Mouse (Mus musculus) spleen, postnatal 36 days (tissue): ENCODE measurements around the gene Hacd4.

ENCODE experiments used
- DNase-seq, 2 experiments: peaks; one replicate each; pipeline ENCODE4 v3.0.0; 2022; ENCODE audit warnings: low spot score in 2 of 2, mixed read lengths in 1 of 2

The Hacd4 gene

DNA sequence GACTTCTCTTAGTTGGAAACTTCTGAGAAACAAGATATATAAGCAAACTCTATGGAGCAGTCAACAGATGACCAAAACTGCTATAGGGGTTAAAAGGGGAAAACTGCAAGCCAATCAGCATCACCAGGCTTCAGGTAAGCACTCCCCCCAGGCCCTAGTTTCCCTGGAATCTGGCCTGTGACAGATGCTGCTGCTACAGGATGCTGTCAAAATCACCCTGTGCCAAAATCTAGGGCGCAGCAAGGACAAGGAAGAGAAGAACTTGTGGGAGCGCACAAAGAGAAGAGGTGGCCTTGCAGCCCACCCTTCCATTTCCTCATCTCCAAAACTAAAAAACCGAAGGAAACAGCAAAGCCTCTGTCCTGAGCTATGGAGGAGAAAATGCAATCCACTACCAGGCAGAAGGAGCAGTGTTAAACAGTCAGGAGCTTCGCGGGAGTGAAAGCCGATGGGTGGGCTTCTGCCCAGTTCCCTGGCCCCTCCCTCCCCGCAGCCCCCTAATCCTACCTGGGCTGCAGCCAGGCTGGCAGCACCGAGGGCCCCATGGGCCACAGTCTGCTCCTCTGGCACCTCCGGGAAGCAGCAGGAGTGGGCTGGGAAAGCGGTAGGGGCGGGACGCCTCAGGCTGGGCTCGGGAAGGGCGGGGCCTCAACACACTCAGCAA is at the start of gene Hacd4:
Gene Hacd4 (minus strand): TSS at position 603 of the 664 bp plus-strand sequence.
- DNase-seq: peak in 1 of 2 experiments; percentile 31

DNA sequence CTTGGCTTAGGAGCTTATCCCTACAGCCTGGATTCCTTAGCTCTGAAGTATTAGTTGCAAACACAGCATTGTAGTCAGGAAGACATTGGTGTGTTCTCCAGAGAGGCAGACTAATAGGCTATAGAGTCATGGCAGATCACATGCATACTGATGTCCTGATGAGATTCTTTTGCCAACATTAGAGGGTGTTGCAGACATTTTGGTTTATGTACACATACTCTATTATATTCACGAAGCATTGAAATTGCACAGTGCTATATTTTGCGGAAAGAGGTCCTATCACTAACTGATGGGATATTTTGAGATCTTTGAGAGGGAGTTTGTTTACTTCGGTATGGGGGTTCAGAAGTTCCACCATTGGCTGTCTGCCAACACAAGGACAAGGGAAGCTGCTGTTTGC is 49.4 kb upstream of the Hacd4 start:
- no peak for DNase-seq

GRCm38 (mm10) chr4:88480130-88480529 is 41.4 kb upstream of the Hacd4 start:
- no peak for DNase-seq

DNA sequence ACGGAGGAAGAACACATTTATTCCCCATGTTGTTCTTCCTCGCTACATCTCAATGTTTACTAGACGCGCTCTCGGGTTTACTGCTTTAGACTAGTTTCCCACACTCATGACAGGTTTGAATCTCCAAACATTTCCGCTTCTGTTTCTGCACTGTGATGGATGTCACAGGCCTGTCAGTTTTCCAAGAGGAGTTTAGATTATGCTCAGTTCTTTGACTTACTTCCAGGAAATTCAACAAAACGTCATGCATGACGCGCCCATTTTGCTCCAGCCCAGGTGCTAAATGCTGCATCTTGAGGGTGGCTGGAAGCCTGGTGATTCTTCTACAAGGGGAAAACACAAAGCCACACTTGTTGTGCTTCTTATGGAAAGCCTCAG is 40.1 kb upstream of the Hacd4 start:
- no peak for DNase-seq

GRCm38 (mm10) chr4:88478177-88478808 is 39.6 kb upstream of the Hacd4 start:
- no peak for DNase-seq

DNA sequence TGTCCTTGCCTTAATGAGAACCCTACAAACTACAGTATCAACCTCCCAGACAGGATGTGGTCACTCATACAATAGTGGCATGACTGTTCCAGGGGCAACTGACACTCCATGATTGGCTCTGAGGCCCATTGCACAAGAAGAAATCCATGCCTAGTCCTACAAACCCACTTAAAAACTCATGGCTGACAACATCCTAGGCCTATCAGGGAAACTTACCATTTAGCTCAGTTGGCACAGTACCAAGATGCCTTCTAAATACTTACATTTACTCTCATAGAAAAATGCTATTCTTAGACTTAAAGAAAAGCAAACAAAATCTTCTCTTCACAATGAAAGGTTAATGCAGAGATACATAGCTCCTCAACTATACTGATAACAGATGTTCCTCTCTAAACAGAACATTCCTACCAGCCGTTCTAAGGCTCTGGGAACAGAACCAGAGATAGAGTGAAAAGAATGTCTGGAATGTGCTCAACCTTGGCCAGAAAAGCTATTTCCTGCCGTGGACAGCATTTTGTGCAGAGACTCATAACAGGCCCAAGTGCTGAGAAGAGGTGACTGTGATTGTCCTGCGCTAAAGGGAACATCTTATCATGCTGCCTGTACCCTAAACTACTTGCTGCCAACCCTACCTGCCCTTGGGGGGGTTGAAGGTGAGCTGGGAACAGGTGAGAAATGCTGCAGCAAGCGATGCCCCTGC is 37.9 kb upstream of the Hacd4 start:
- no peak for DNase-seq

DNA sequence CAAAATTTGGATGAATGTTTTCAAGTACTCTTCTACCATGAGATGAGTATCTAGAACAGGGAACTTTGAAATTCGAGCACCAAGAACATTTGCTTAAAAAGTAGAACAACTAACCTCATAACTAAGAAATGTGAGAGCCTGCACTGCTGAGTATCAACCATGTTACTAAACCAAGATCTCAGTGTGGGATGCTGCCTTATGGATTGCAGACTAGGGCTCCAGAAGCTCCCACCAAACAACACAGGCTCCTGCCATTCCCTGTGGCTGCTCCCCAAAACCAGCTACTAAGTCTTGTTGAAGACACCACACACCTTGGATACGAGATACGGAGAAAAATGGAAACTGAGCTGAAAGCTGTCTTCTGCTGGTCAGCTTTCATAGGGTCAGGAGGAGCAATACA is 37.4 kb upstream of the Hacd4 start:
- no peak for DNase-seq

DNA sequence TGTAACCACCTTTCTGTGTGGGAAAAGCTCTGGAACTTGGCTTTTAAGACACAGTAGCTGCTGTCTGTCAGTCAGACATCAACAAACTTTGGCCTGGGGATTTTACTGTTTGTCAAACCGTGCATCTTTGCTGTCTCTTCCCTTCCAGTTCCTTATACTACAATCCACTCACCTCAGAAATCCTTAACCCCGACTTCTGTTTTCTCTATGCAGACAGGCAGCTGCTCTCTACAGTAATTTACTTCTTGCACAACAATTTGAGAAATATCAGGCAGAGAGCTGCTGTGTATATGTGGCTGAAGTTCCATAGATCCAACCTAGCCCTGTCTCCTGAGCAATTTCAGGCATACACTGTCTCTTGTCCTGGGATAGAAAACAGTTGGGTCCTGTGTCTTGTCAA is 32.8 kb upstream of the Hacd4 start:
- no peak for DNase-seq

DNA sequence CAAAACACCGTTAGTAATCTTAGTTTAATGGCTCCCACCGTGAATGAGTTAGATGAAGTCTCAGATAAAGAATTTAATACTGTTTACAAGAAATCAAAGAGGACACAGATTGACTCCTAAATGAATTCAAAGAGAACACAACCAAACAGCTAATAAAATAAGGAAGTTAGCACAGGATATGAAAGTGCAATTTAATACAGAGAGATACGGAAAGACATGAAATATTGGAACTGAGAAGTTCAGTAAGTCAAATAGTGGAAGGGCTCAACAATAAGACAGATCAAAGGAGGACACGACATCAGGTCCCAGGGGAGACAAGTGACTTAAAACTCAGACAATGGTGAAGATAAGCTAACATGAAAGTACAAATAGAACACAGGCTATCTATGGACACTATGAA is 25.8 kb upstream of the Hacd4 start:
- no peak for DNase-seq

DNA sequence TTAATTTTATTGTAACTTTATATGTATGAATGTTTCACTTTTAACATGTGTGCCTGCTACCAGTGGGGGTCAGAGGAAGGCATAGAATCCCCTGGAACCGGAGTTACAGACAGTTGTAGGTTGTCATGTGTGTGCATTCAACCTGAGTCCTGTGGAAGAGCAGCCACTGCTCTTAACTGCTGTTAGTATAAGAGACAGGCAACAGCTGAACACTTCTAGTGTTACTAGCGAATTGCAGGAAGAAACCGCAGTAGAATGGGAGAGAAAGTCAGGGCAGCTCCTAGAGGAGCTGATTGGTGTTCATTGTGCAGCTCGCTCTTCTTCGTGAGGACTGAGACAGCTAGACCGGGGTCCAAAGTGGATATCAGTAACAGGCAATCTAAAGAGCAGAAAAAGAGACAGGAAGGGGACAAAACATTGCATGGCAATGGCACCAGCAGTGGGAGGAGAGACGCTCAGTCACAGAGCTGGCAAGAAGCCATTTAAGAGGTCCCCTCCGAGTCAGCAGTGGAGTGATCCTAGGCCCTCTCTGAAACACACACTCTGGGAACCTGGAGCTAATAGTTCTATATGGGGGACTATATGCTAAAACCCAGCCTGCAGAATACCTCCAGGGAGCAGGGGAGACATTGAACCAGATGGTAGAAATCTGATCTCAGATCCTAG is 24.4 kb upstream of the Hacd4 start:
- no peak for DNase-seq

DNA sequence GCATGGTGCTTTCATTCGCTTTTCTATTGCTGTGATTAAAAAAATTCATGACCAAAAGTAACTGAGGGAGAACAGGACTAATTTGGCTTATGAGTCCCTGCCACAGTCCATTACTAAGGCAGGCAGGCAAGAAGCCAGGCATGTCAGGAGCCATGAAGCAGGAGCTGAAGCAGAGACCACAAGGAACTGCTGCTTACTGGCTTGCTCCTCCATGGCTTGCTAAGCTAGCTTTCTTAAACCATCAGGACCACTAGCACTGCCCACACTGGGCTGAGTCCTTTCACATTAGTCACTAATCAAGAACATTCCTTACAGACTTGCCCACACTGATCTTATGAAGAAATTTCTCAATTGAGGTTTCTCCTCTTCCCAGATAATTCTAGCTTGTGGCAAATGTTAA is 23.8 kb upstream of the Hacd4 start:
- no peak for DNase-seq

GRCm38 (mm10) chr4:88461315-88461714 is 22.6 kb upstream of the Hacd4 start:
- DNase-seq: no peak

GRCm38 (mm10) chr4:88458673-88459072 is 19.9 kb upstream of the Hacd4 start:
- DNase-seq: no peak

DNA sequence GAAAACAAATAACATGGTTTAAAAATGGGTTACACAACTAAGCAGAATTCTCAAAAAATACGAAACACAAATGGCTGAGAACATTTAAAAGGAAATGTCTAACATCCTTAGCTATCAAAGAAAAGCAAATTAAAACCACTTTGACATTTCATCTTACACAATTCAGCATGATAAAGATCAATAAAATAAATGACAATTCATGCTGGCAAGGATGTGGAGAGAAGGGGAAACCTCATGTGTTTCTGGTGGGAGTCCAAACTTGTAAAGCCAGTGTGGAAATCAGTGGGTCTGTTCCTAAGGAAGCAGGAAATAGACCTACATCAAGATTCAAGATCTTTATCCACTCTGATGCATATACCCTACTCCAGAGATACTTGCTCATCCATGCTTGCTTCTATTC is 19.4 kb upstream of the Hacd4 start:
- no peak for DNase-seq

- DNase-seq: peak; percentile 59 to 61
These were observed 11.5 kb upstream of the Hacd4 start for GRCm38 (mm10) chr4:88450087-88450765.

DNA sequence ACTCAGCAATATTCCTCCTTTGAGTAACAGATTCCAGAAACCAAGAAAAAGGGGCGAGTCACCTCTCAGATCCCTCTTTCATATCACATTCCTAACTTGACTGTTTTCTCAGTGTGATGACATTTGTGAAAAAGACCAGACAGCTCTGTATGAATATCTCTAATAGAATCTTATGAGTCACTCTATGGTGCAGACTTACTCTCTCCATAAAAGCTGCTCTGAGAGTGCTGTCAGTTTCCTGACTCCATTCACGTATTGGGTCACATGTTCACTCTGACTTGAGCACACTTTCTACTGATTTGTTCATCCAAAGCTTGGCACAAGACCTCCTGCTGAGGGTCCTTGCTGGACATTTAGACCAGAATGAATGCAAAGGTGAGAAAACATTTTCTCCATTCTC is 10.2 kb upstream of the Hacd4 start:
- DNase-seq: no peak

- DNase-seq: no peak
These were observed 2.1 kb upstream of the Hacd4 start for GRCm38 (mm10) chr4:88440814-88441213.

GRCm38 (mm10) chr4:88439669-88440123 is 968 bp upstream of the Hacd4 start:
- peak in 1 of 2 experiments; percentile 32 for DNase-seq

- no peak for DNase-seq
These were observed 232 bp upstream of the Hacd4 start for GRCm38 (mm10) chr4:88438990-88439329.

DNA sequence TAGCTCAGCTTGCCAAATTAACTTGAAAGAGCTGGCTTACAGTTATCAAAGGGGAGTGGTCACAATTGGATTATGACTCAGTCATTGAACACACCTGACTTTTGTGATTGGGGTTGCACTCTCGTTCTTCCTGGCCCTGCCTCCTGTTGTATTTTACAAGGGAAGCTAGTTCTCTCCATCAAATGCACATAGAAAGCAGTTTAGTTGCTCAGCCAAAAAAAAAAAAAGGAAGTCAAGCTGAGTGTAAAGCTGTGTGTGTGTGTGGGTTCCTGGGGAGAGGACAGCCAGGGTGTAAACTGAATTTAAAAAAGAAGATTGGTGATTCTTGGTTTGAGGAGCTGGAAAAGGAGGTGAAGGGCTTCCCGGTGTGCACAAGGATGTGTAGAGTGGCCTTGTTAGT is 811 bp downstream of the Hacd4 start:
- no peak for DNase-seq

- no peak for DNase-seq
These were observed 1.6 kb downstream of the Hacd4 start for GRCm38 (mm10) chr4:88437166-88437565.

GRCm38 (mm10) chr4:88436593-88437165 is 2.0 kb downstream of the Hacd4 start:
- DNase-seq: no peak
